Mouse (Mus musculus) Patski (cell line): ENCODE results near the gene Adat1. TPM values are rescaled to one million over a fixed set of nuclear protein-coding genes. Genes with fewer than 3 reads are reported as not detected.

Experiments used
- ATAC-seq: fragments of 100-300 bp; one replicate; pipeline ENCODE4 v1.8.0; 2021
- CTCF ChIA-PET: fragments of 350-600 bp; sonication (Branson Sonifier 250); formaldehyde crosslinking; loops from one replicate; lab custom pipeline; 2022; ENCODE audit warnings: inconsistent platforms; lab: Charles Lee
- POLR2A ChIA-PET: fragments of 350-600 bp; sonication (Branson Sonifier 250); formaldehyde crosslinking; loops from one replicate; lab custom pipeline; 2022; ENCODE audit warnings: antibody characterized with exemption, inconsistent platforms; lab: Charles Lee
- DNase-seq: peaks from one replicate; pipeline ENCODE4 v3.0.0-alpha.2; 2011; ENCODE audit warnings: low read depth, low spot score
- H3K27me3 ChIP-seq: fragments of 371-371 bp; one replicate; pipeline ENCODE4 v1.5.1; 2021
- CTCF ChIP-seq: fragments of 100-300 bp; IDR thresholded peaks from one replicate; pipeline ENCODE4 v1.5.1; 2021
- in situ Hi-C: fragments of 300-500 bp; cut with MboI; formaldehyde crosslinking; loops from 3 replicates; pipeline ENCODE4 v1.11.1; 2018; ENCODE audit warnings: low pct_unique_long_range_greater_than_20kb, mixed read lengths
- polyA plus RNA-seq: library from polyadenylated mRNA; unstranded; gene quantifications from one replicate; pipeline ENCODE4 v1.2.3, GENCODE M21; 2021

Gene Adat1
- polyA plus RNA-seq, 1 experiment from 2014 or later: 7.0 TPM

- ATAC-seq (no peak), DNase-seq (no peak)
- ChIA-PET CTCF (no interaction called here), POLR2A (no interaction called here)
- TF ChIP-seq CTCF: no peak
- no peaks in the 10 kb centered on the region for H3K27me3 ChIP-seq
- in situ Hi-C loops: no loop called here
These were observed 18.0 kb downstream of the Adat1 start for GRCm38 (mm10) chr8:111974138-111974537.

- TF ChIP-seq CTCF: no peak
- POLR2A ChIA-PET: interaction anchor here (1.2 kb wide), 1 partner anchor 18 kb away, joined by 3 read pairs; no protein-coding TSS in a partner anchor
- CTCF ChIA-PET: interaction anchor here (0.9 to 1.6 kb wide), 3 partner anchors 15 to 87 kb away, joined by 3 to 4 read pairs (median 3); no protein-coding TSS in a partner anchor
- in situ Hi-C loops: no loop called here
- no peak for ATAC-seq
- no peak for DNase-seq
- no peaks in the 10 kb centered on the region for H3K27me3 ChIP-seq
These were observed 23.1 kb downstream of the Adat1 start for GRCm38 (mm10) chr8:111968991-111969390.

GRCm38 (mm10) chr8:111968541-111968940, 23.6 kb downstream of the Adat1 start:
- DNase-seq (no peak), ATAC-seq (no peak)
- no peak for TF ChIP-seq CTCF
- ChIA-PET CTCF (interaction anchor here (1.6 kb wide), 1 partner anchor 87 kb away, joined by 4 read pairs; no protein-coding TSS in a partner anchor), POLR2A (interaction anchor here (1.2 kb wide), 1 partner anchor 18 kb away, joined by 3 read pairs; no protein-coding TSS in a partner anchor)
- in situ Hi-C loops: no loop called here
- no peaks in the 10 kb centered on the region for H3K27me3 ChIP-seq

- ChIA-PET CTCF (interaction anchor here (1.2 kb wide), 1 partner anchor 32 kb away, joined by 3 read pairs; no protein-coding TSS in a partner anchor), POLR2A (interaction anchor here (1.2 kb wide), 1 partner anchor 16 kb away, joined by 3 read pairs; no protein-coding TSS in a partner anchor)
- no peak for TF ChIP-seq CTCF
- in situ Hi-C loops: no loop called here
- no peaks in the 10 kb centered on the region for H3K27me3 ChIP-seq
- DNase-seq (no peak), ATAC-seq (no peak)
These were observed 24.7 kb downstream of the Adat1 start for GRCm38 (mm10) chr8:111967246-111967870.

GRCm38 (mm10) chr8:111964849-111965561, 27.1 kb downstream of the Adat1 start:
- no peaks in the 10 kb centered on the region for H3K27me3 ChIP-seq
- in situ Hi-C loops: no loop called here
- ATAC-seq (no peak), DNase-seq (no peak)
- CTCF ChIA-PET: interaction anchor here (1.0 to 1.4 kb wide), 2 partner anchors 12 to 25 kb away, joined by 3 read pairs; no protein-coding TSS in a partner anchor
- POLR2A ChIA-PET: no interaction called here
- no peak for TF ChIP-seq CTCF

GRCm38 (mm10) chr8:111964351-111964750, 27.8 kb downstream of the Adat1 start:
- in situ Hi-C loops: no loop called here
- ATAC-seq (no peak), DNase-seq (no peak)
- POLR2A ChIA-PET: no interaction called here
- H3K27me3 ChIP-seq: no peaks in the 10 kb centered on the region
- CTCF ChIA-PET: interaction anchor here (1.0 to 1.4 kb wide), 2 partner anchors 11 to 26 kb away, joined by 3 read pairs; no protein-coding TSS in a partner anchor
- no peak for TF ChIP-seq CTCF

- POLR2A ChIA-PET: no interaction called here
- in situ Hi-C loops: no loop called here
These were observed 28.6 kb downstream of the Adat1 start for GRCm38 (mm10) chr8:111963546-111963945.

GRCm38 (mm10) chr8:111963091-111963490, 29.0 kb downstream of the Adat1 start:
- POLR2A ChIA-PET: no interaction called here
- in situ Hi-C loops: no loop called here
- ATAC-seq: no peak
- no peaks in the 10 kb centered on the region for H3K27me3 ChIP-seq
- CTCF ChIA-PET: interaction anchor here (1.0 kb wide), 1 partner anchor 13 kb away, joined by 3 read pairs; no protein-coding TSS in a partner anchor
- no peak for DNase-seq
- no peak for TF ChIP-seq CTCF

More at GRCm38 (mm10) chr8:111963546-111963945, 28.6 kb downstream of the Adat1 start:
- no peak for TF ChIP-seq CTCF
- CTCF ChIA-PET: interaction anchor here (1.0 kb wide), 1 partner anchor 12 kb away, joined by 3 read pairs; no protein-coding TSS in a partner anchor
- ATAC-seq (no peak), DNase-seq (no peak)
- H3K27me3 ChIP-seq: no peaks in the 10 kb centered on the region

GRCm38 (mm10) chr8:111962589-111962988, 29.5 kb downstream of the Adat1 start:
- no peaks in the 10 kb centered on the region for H3K27me3 ChIP-seq
- in situ Hi-C loops: no loop called here
- ChIA-PET CTCF (interaction anchor here (1.0 kb wide), 1 partner anchor 13 kb away, joined by 3 read pairs; no protein-coding TSS in a partner anchor), POLR2A (no interaction called here)
- DNase-seq (no peak), ATAC-seq (no peak)
- no peak for TF ChIP-seq CTCF

GRCm38 (mm10) chr8:111961330-111961729, 30.8 kb downstream of the Adat1 start:
- TF ChIP-seq CTCF: no peak
- CTCF ChIA-PET: no interaction called here

More at GRCm38 (mm10) chr8:111961330-111961729, 30.8 kb downstream of the Adat1 start:
- ATAC-seq (no peak), DNase-seq (no peak)
- in situ Hi-C loops: no loop called here
- H3K27me3 ChIP-seq: no peaks in the 10 kb centered on the region
- POLR2A ChIA-PET: no interaction called here
